Mouse (Mus musculus) E14TG2a.4 (cell line): ENCODE measurements at regions not wholly inside any gene's neighbourhood (a gene's known extent, or its start where the extent isn't known, plus 50 kb on each side); places are given as distances from the start of the nearest gene placed in this dataset.
"Not testable (repeated sequence)": the region's sequence is repeated elsewhere in the genome, so short reads cannot be mapped to it uniquely, and the experiment has no call there.

ENCODE experiments used
- H3K27me3 ChIP-seq: 2 replicates; pipeline ENCODE4 v1.6.1; 2014; ENCODE audit warnings: low read length, control low read depth; ENCODE audit not compliant: insufficient read depth
- H3K36me3 ChIP-seq: 2 replicates; pipeline ENCODE4 v1.6.1; 2014; ENCODE audit warnings: low read length, control low read depth; ENCODE audit not compliant: insufficient read depth
- H3K4me1 ChIP-seq: replicated peaks from 2 replicates; pipeline ENCODE4 v1.6.1; 2014; ENCODE audit warnings: low read depth, low read length, control low read depth
- H3K4me3 ChIP-seq: replicated peaks from 2 replicates; pipeline ENCODE4 v1.5.1; 2014; ENCODE audit warnings: mild to moderate bottlenecking, low read length
- H3K9me3 ChIP-seq: 2 replicates; pipeline ENCODE4 v1.6.1; 2014; ENCODE audit warnings: low read length, control low read depth
- CTCF ChIP-seq: conservative IDR thresholded peaks from 2 replicates; pipeline ENCODE4 v1.5.1; 2014; ENCODE audit warnings: low read length
- NANOG ChIP-seq: IDR thresholded peaks from 2 replicates; pipeline ENCODE4 v1.6.1; 2014; ENCODE audit warnings: borderline replicate concordance, low read length, mixed read lengths
- POU5F1 ChIP-seq: IDR thresholded peaks from 2 replicates; pipeline ENCODE4 v1.6.1; 2014; ENCODE audit warnings: low read length, borderline replicate concordance

GRCm38 (mm10) chr12:18327136-18327535, 187.2 kb upstream of the 5730507C01Rik start:
- not testable (repeated sequence) for H3K9me3 ChIP-seq, H3K27me3 ChIP-seq, H3K4me1 ChIP-seq, H3K4me3 ChIP-seq, H3K36me3 ChIP-seq
- TF ChIP-seq CTCF: peak; percentile 16

- not testable (repeated sequence) for H3K4me1 ChIP-seq, H3K36me3 ChIP-seq, H3K27me3 ChIP-seq, H3K4me3 ChIP-seq, H3K9me3 ChIP-seq
Measured at GRCm38 (mm10) chr12:18346692-18347091, 167.6 kb upstream of the 5730507C01Rik start.

DNA sequence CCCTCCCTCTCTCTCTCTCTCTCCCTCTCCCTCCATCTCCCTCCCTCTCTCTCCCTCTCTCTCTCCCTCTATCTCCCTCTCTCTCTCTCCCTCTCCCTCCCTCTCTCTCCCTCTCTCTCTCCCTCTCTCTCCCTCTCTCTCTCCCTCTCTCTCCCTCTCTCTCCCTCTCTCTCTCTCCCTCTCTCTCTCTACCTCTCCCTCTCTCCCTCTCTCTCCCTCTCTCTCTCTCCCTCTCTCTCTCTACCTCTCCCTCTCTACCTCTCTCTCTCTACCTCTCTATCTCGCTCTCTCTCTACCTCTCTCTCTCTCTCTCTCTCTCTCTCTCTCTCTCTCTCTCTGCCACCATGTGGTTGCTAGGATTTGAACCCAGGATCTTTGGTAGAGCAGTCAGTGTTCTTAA, 167.2 kb upstream of the 5730507C01Rik start:
- H3K4me1 ChIP-seq: not testable (repeated sequence)

GRCm38 (mm10) chr12:18387257-18387656, 127.1 kb upstream of the 5730507C01Rik start:
- H3K4me1 ChIP-seq: no peaks in the 10 kb centered on the region
- H3K4me3 ChIP-seq: peak overlapping the region; percentile 81
- no peaks in the 10 kb centered on the region for H3K27me3 ChIP-seq
- TF ChIP-seq NANOG: no peak
- TF ChIP-seq POU5F1: no peak
- TF ChIP-seq CTCF: no peak
- no peaks in the 10 kb centered on the region for H3K36me3 ChIP-seq
- peaks cover 20% of the 10 kb centered on the region for H3K9me3 ChIP-seq

More for the DNA sequence above, 167.2 kb upstream of the 5730507C01Rik start:
- H3K27me3 ChIP-seq, H3K36me3 ChIP-seq, H3K9me3 ChIP-seq, H3K4me3 ChIP-seq: not testable (repeated sequence)

GRCm38 (mm10) chr12:18387821-18388220, 126.5 kb upstream of the 5730507C01Rik start:
- Histone ChIP-seq H3K36me3 (no peaks in the 10 kb centered on the region), H3K4me1 (no peaks in the 10 kb centered on the region), H3K9me3 (peaks cover 20% of the 10 kb centered on the region), H3K27me3 (no peaks in the 10 kb centered on the region), H3K4me3 (peak overlapping the region; percentile 81)
- TF ChIP-seq POU5F1 (no peak), CTCF (no peak), NANOG (no peak)
